Mouse (Mus musculus) kidney, adult 2 months (tissue): ENCODE measurements around the gene 3110021N24Rik.

ENCODE experiments used
- CTCF ChIP-seq: fragments of 200-500 bp; conservative IDR thresholded peaks from 2 replicates; pipeline ENCODE4 v1.5.1; 2011; ENCODE audit warnings: low read depth, mild to moderate bottlenecking, control low read depth, low read length, moderate library complexity, mixed read lengths; ENCODE audit not compliant: insufficient read depth, insufficient read length
- POLR2A ChIP-seq: fragments of 200-500 bp; IDR thresholded peaks from one replicate; pipeline ENCODE4 v1.6.1; 2011; ENCODE audit warnings: low read depth, low read length, control low read depth

GRCm38 (mm10) chr4:108768527-108768926, 49.1 kb downstream of the 3110021N24Rik start:
- no peak for TF ChIP-seq CTCF
- no peak for TF ChIP-seq POLR2A
